Mouse (Mus musculus): ENCODE measurements around the gene Toe1. TPM values are rescaled to one million over a fixed set of nuclear protein-coding genes. Genes with fewer than 3 reads are reported as not detected.

The Toe1 gene
- total and polyA plus RNA-seq, 3 experiments: 31.3 to 47.8 (median 40.3) TPM

DNA sequence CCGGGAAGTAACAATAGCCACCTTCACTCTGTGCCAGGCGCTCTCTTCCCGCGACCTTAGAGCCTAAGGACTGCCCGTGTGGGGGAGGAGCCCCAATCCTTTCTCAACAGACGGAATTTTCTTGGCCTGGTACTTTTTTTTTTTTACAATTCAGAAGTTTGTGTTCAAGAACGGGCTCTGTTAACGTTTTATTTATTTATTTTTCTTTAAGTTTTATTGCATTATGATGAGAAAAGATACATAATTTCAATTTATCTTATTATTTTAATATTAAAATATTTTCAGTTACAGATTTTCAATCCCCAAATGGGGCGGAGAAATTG lies 14.2 kb upstream of the Toe1 start, which contains the start of gene Hpdl:
Hpdl (minus strand) TSS at position 14 of the 323 bp plus-strand sequence.
- no peak for DNase-seq (ENCODE audit: extremely low read depth)
- Histone ChIP-seq H3K9ac (ENCODE audit: insufficient read depth, low read depth) (no peak within 1 kb of the TSS), H3K27ac (ENCODE audit: insufficient read depth, low read depth) (no peak within 1 kb of the TSS), H3K27me3 (replicated peaks) (no peaks in the 10 kb centered on the region), H3K36me3 (replicated peaks in 1 of 2; ENCODE audit: control insufficient read depth in 1 of 2, insufficient read depth in 1 of 2, low read length in 1 of 2) (peaks cover 13 to 39% of the 10 kb centered on the region in 2 experiments), H3K9me3 (replicated peaks; ENCODE audit: low read length) (no peaks in the 10 kb centered on the region), H3K79me2 (replicated peaks; ENCODE audit: control insufficient read depth, extremely low read depth, insufficient read depth, poor library complexity, severe bottlenecking) (no peaks in the 10 kb centered on the region), H3K4me1 (ENCODE audit: control insufficient read depth in 1 of 2, insufficient read depth in 2 of 2) (peaks cover 4 to 18% of the 10 kb centered on the region in 2 experiments), H3K4me3 (replicated peaks in 1 of 3; ENCODE audit: low read depth in 2 of 3, low read length in 2 of 3, poor library complexity in 1 of 3) (peak within 1 kb of the TSS in 2 of 3 experiments; percentile 23 to 39), H3K4me2 (ENCODE audit: insufficient read depth, low read depth, poor library complexity, severe bottlenecking) (peak within 1 kb of the TSS; percentile 8; the same call in 1 of the 2 replicates)
- in situ Hi-C loops (cut with MboI; ENCODE audit: low pct_ligation_motif_present, low pct_unique_long_range_greater_than_20kb, low sequenced_read_pairs) (loop anchor here (5.0 to 25.0 kb wide), 3 partner anchors 171 to 659 kb away; partner anchors contain the start of genes 1700042G07Rik, Gm49337, Lurap1 and Tspan1), dilution Hi-C loops (cut with MboI; ENCODE audit: extremely low pct_ligation_motif_present, extremely low pct_unique_long_range_greater_than_20kb, low sequenced_read_pairs) (no loop called here)
- TF ChIP-seq ELF1 (IDR thresholded peaks at IDR 0.05; ENCODE audit: low read depth, low read length): no peak
- no peak for TF ChIP-seq TCF12 (IDR thresholded peaks at IDR 0.05; ENCODE audit: low read depth, low read length)
- no peak for TF ChIP-seq TBP (conservative IDR thresholded peaks at IDR 0.05; ENCODE audit: low read depth, low read length)
- TF ChIP-seq ZNF384 (IDR thresholded peaks at IDR 0.05; ENCODE audit: low read depth, low read length): peak; percentile 30
- no peak for TF ChIP-seq MEF2A (IDR thresholded peaks at IDR 0.05; ENCODE audit: borderline replicate concordance, low read depth, low read length)
- TF ChIP-seq CHD1 (IDR thresholded peaks at IDR 0.05; ENCODE audit: low read depth, low read length): no peak
- no peak for TF ChIP-seq JUND (conservative IDR thresholded peaks at IDR 0.05; ENCODE audit: low read depth, low read length)
- TF ChIP-seq SMC3 (IDR thresholded peaks at IDR 0.05; ENCODE audit: low read depth, low read length): no peak

GRCm38 (mm10) chr4:116820902-116821693 lies 13.7 kb upstream of the Toe1 start:
- no peak overlapping the region for H3K9ac ChIP-seq (ENCODE audit: insufficient read depth, low read depth)
- H3K4me2 ChIP-seq (ENCODE audit: insufficient read depth, low read depth, poor library complexity, severe bottlenecking): peak overlapping the region; percentile 8; the same call in 1 of the 2 replicates
- no peak overlapping the region for H3K27ac ChIP-seq (ENCODE audit: insufficient read depth, low read depth)
- H3K27me3 ChIP-seq (replicated peaks): no peaks in the 10 kb centered on the region
- H3K9me3 ChIP-seq (replicated peaks; ENCODE audit: low read length): no peaks in the 10 kb centered on the region
- no peaks in the 10 kb centered on the region for H3K79me2 ChIP-seq (replicated peaks; ENCODE audit: control insufficient read depth, extremely low read depth, insufficient read depth, poor library complexity, severe bottlenecking)
- peak; percentile 33 for DNase-seq (ENCODE audit: extremely low read depth)
- peak overlapping the region in 2 of 3 experiments; percentile 23 to 39 for H3K4me3 ChIP-seq (replicated peaks in 1 of 3; ENCODE audit: low read depth in 2 of 3, low read length in 2 of 3, poor library complexity in 1 of 3)
- in situ Hi-C loops (cut with MboI; ENCODE audit: low pct_ligation_motif_present, low pct_unique_long_range_greater_than_20kb, low sequenced_read_pairs) (loop anchor here (5.0 to 25.0 kb wide), 3 partner anchors 171 to 659 kb away; partner anchors contain the start of genes 1700042G07Rik, Gm49337, Lurap1 and Tspan1), dilution Hi-C loops (cut with MboI; ENCODE audit: extremely low pct_ligation_motif_present, extremely low pct_unique_long_range_greater_than_20kb, low sequenced_read_pairs) (no loop called here)
- H3K4me1 ChIP-seq (ENCODE audit: control insufficient read depth in 1 of 2, insufficient read depth in 2 of 2): peaks cover 4 to 18% of the 10 kb centered on the region in 2 experiments
- peaks cover 13 to 44% of the 10 kb centered on the region in 2 experiments for H3K36me3 ChIP-seq (replicated peaks in 1 of 2; ENCODE audit: control insufficient read depth in 1 of 2, insufficient read depth in 1 of 2, low read length in 1 of 2)
- TF ChIP-seq CHD2 (IDR thresholded peaks at IDR 0.05; ENCODE audit: low read length) (no peak), POLR2AphosphoS2 (IDR thresholded peaks at IDR 0.05; ENCODE audit: low read depth, low read length) (no peak), ZMIZ1 (IDR thresholded peaks at IDR 0.05; ENCODE audit: low read depth, low read length) (no peak; the same call in 1 of the 2 replicates), IRF4 (IDR thresholded peaks at IDR 0.05; ENCODE audit: low read depth, low read length) (no peak), EP300 (IDR thresholded peaks at IDR 0.05; ENCODE audit: low read length) (no peak), ETS1 (conservative IDR thresholded peaks at IDR 0.05; ENCODE audit: low read depth, low read length) (no peak), NRF1 (IDR thresholded peaks at IDR 0.05; ENCODE audit: low read depth, low read length) (no peak), E2F4 (IDR thresholded peaks at IDR 0.05; ENCODE audit: insufficient replicate concordance, low read depth, low read length) (no peak), USF2 (conservative IDR thresholded peaks at IDR 0.05; ENCODE audit: low read depth, low read length) (no peak), MYC (IDR thresholded peaks at IDR 0.05; ENCODE audit: low read depth, low read length) (peak; percentile 47; the same call in 1 of the 2 replicates), SIN3A (IDR thresholded peaks at IDR 0.05; ENCODE audit: low read length) (0 out of 2 replicates have a peak, but pooled peaks have one; percentile 26), SMC3 (IDR thresholded peaks at IDR 0.05; ENCODE audit: low read depth, low read length) (no peak), MAX (IDR thresholded peaks at IDR 0.05; ENCODE audit: low read length) (0 out of 2 replicates have a peak, but pooled peaks have one; percentile 18), HCFC1 (IDR thresholded peaks at IDR 0.05; ENCODE audit: low read depth, low read length) (no peak), KAT2A (IDR thresholded peaks at IDR 0.05; ENCODE audit: insufficient replicate concordance, low read length) (no peak), RCOR1 (conservative IDR thresholded peaks at IDR 0.05; ENCODE audit: low read depth, low read length) (no peak), ELF1 (IDR thresholded peaks at IDR 0.05; ENCODE audit: low read depth, low read length) (no peak), CHD1 (IDR thresholded peaks at IDR 0.05; ENCODE audit: low read depth, low read length) (no peak), JUN (IDR thresholded peaks at IDR 0.05; ENCODE audit: insufficient read depth, low read depth, low read length) (no peak), MEF2A (IDR thresholded peaks at IDR 0.05; ENCODE audit: borderline replicate concordance, low read depth, low read length) (no peak), NELFE (IDR thresholded peaks at IDR 0.05; ENCODE audit: low read depth, low read length) (0 out of 2 replicates have a peak, but pooled peaks have one; percentile 40), UBTF (IDR thresholded peaks at IDR 0.05; ENCODE audit: low read depth, low read length) (no peak), PAX5 (IDR thresholded peaks at IDR 0.05; ENCODE audit: low read length) (no peak), USF1 (IDR thresholded peaks at IDR 0.05; ENCODE audit: low read depth, low read length) (no peak), CTCF (conservative IDR thresholded peaks at IDR 0.05 in 1 of 2, IDR thresholded peaks at IDR 0.05 in 1 of 2; ENCODE audit: low read depth in 2 of 2, low read length in 2 of 2) (no peak), MXI1 (IDR thresholded peaks at IDR 0.05; ENCODE audit: low read depth, low read length) (peak; percentile 57; the same call in 1 of the 2 replicates)
